Mouse (Mus musculus): ENCODE data around the gene Zfp219. TPM values are rescaled to one million over a fixed set of nuclear protein-coding genes. Genes with fewer than 3 reads are reported as not detected.
A peak's percentile ranks its signal among the peaks of the same experiment; 100 is the strongest.

The Zfp219 gene
- polyA plus RNA-seq, 1 experiment: 17.6 TPM

DNA sequence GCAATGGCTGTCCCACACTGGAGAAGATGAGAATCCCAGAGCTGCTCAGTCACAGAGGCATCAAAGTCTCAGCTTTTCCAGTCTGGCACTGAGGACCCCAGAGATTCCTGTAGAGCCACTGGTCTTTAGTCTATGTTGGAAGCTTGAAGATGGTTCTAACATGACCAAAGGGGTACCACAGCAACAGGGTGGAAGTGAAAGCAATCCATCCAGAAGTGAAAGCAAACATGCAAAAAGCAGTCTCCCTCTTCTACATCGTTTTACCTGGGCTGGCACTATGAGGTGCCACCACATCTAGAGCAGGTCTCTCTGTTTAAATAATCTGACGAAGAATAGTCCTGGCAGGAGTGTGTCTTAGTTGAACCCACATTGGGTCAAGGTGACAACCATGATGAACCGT lies 41.3 kb downstream of the Zfp219 start:
- H3ac ChIP-seq (ENCODE audit: control insufficient read depth, insufficient read length, low read depth): no peak overlapping the region
- H3K4me3 ChIP-seq (ENCODE audit: insufficient read depth, poor library complexity, severe bottlenecking): no peak overlapping the region
- H3K79me3 ChIP-seq (ENCODE audit: low read depth): no peaks in the 10 kb centered on the region
- no peaks in the 10 kb centered on the region for H3K36me3 ChIP-seq (ENCODE audit: control insufficient read depth, insufficient read depth)
- H3K79me2 ChIP-seq (ENCODE audit: control insufficient read depth, insufficient read depth): no peaks in the 10 kb centered on the region
- no peaks in the 10 kb centered on the region for H3K27me3 ChIP-seq (ENCODE audit: control insufficient read depth, insufficient read depth, insufficient read length)
- TF ChIP-seq MYOG (IDR thresholded peaks at IDR 0.05; ENCODE audit: control insufficient read depth, extremely low read depth, insufficient read length): no peak

DNA sequence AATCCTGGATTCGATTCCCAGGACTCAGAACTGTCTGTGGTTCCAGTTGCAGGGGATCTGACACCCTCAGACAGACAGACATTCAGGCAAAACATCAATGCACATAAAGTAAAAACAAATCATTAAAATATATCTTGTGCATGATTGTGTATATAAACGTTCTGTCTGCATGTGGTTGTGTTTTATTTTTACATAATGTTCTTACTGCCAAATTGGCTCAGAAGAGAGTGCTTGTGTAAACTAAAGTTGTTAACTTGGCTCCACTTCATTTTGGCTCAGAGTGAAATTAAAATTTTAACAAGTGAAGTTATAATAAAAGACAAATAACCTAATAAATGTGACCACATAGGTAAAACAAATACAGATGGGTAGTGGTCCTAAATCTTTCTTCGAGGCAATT lies 53.1 kb downstream of the Zfp219 start:
- TF ChIP-seq FOSL1 (IDR thresholded peaks at IDR 0.05; ENCODE audit: insufficient read depth, low read length, poor library complexity, severe bottlenecking) (no peak), USF1 (IDR thresholded peaks at IDR 0.05; ENCODE audit: low read depth) (no peak)
- H3ac ChIP-seq (ENCODE audit: control insufficient read depth, insufficient read length, low read depth): no peak overlapping the region
- no peaks in the 10 kb centered on the region for H3K36me3 ChIP-seq (ENCODE audit: control insufficient read depth, insufficient read depth)
- no peaks in the 10 kb centered on the region for H3K79me3 ChIP-seq (ENCODE audit: low read depth)
- H3K79me2 ChIP-seq (ENCODE audit: control insufficient read depth, insufficient read depth): no peaks in the 10 kb centered on the region
- no peak overlapping the region for H3K4me3 ChIP-seq (ENCODE audit: insufficient read depth, poor library complexity, severe bottlenecking)
- no peaks in the 10 kb centered on the region for H3K27me3 ChIP-seq (ENCODE audit: control insufficient read depth, insufficient read depth, insufficient read length)

DNA sequence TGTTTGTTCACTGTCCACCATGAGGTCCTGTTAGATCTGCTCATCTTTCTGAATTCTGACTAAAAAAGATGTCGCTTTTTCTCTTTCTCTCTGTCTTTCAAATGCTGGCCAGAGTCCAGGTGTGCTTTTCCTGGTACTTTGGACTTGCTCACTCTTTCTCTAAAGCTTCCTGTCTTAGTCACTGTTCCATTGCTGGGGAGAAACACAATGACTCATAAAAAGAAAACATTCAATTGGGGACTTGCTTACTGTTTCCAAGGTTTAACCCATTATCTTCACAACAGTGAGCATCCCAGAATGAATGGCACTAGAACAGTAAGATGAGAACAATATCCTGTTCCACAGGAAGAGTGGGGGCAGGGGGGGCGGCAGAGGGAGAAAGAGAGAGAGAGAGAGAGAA lies 60.2 kb downstream of the Zfp219 start:
- TF ChIP-seq CEBPB (IDR thresholded peaks at IDR 0.05; ENCODE audit: low read depth) (no peak), FOSL1 (IDR thresholded peaks at IDR 0.05; ENCODE audit: insufficient read depth, low read length, poor library complexity, severe bottlenecking) (peak; percentile 56), USF1 (IDR thresholded peaks at IDR 0.05; ENCODE audit: low read depth) (no peak), MYOG (IDR thresholded peaks at IDR 0.05; ENCODE audit: control insufficient read depth, extremely low read depth, insufficient read length) (no peak)
- no peaks in the 10 kb centered on the region for H3K27me3 ChIP-seq (ENCODE audit: control insufficient read depth, insufficient read depth, insufficient read length)
- H3K4me3 ChIP-seq (ENCODE audit: insufficient read depth, poor library complexity, severe bottlenecking): no peak overlapping the region

More for the DNA sequence above, 60.2 kb downstream of the Zfp219 start:
- H3K79me2 ChIP-seq (ENCODE audit: control insufficient read depth, insufficient read depth): no peaks in the 10 kb centered on the region
- H3K36me3 ChIP-seq (ENCODE audit: control insufficient read depth, insufficient read depth): no peaks in the 10 kb centered on the region
- H3ac ChIP-seq (ENCODE audit: control insufficient read depth, insufficient read length, low read depth): no peak overlapping the region
- no peaks in the 10 kb centered on the region for H3K79me3 ChIP-seq (ENCODE audit: low read depth)

Other genes with a start within 250 kb of the Zfp219 start
- not detected for gene Ang4, start 247.1 kb downstream of the Zfp219 start, polyA plus RNA-seq (2012; fragmentation: generic; extraction: Trizol)
- not detected for gene AY358078, start 220.7 kb downstream of the Zfp219 start, polyA plus RNA-seq (2012; fragmentation: generic; extraction: Trizol)
- gene Ear6, start 167.0 kb downstream of the Zfp219 start, polyA plus RNA-seq (2012; fragmentation: generic; extraction: Trizol): not detected
- 20.1 TPM for gene Mettl17, start 135.9 kb downstream of the Zfp219 start, polyA plus RNA-seq (2012; fragmentation: generic; extraction: Trizol)
- 0.08 TPM for gene Slc39a2, start 127.8 kb downstream of the Zfp219 start, polyA plus RNA-seq (2012; fragmentation: generic; extraction: Trizol)
- gene Ndrg2, start 106.6 kb downstream of the Zfp219 start, polyA plus RNA-seq (2012; fragmentation: generic; extraction: Trizol): 24.7 TPM
- gene Tppp2, start 102.3 kb downstream of the Zfp219 start, polyA plus RNA-seq (2012; fragmentation: generic; extraction: Trizol): not detected
- not detected for gene Rnase13, start 98.0 kb downstream of the Zfp219 start, polyA plus RNA-seq (2012; fragmentation: generic; extraction: Trizol)
- 55.6 TPM for gene Arhgef40, start 36.0 kb downstream of the Zfp219 start, polyA plus RNA-seq (2012; fragmentation: generic; extraction: Trizol)
- 0.46 TPM for gene Tmem253, start 5.1 kb downstream of the Zfp219 start, polyA plus RNA-seq (2012; fragmentation: generic; extraction: Trizol)
- not detected for gene Olfr221, start 21.7 kb upstream of the Zfp219 start, polyA plus RNA-seq (2012; fragmentation: generic; extraction: Trizol)
- 231 TPM for gene Hnrnpc, start 83.3 kb upstream of the Zfp219 start, polyA plus RNA-seq (2012; fragmentation: generic; extraction: Trizol)
- 2.4 TPM for gene Rpgrip1, start 90.0 kb upstream of the Zfp219 start, polyA plus RNA-seq (2012; fragmentation: generic; extraction: Trizol)
- 25.3 TPM for gene Supt16, start 176.7 kb upstream of the Zfp219 start, polyA plus RNA-seq (2012; fragmentation: generic; extraction: Trizol)
- 23.0 TPM for gene Chd8, start 237.0 kb upstream of the Zfp219 start, polyA plus RNA-seq (2012; fragmentation: generic; extraction: Trizol)